Mouse (Mus musculus) midbrain, postnatal 0 days (tissue): Measurements from ENCODE around the gene Igdcc4. TPM values are rescaled to one million over a fixed set of nuclear protein-coding genes. Genes with fewer than 3 reads are reported as not detected.

Source experiments
- ATAC-seq: fragments of 200-750 bp; cut with Nextera tagmentation; 2 replicates; pipeline ENCODE4 v1.8.0; 2017; ENCODE audit warnings: moderate number of reproducible peaks, mild to moderate bottlenecking, moderate TSS enrichment, moderate library complexity; ENCODE audit not compliant: low FRiP score
- DNase-seq: peaks from one replicate; pipeline ENCODE4 v3.0.0-alpha.2; 2015; ENCODE audit warnings: low spot score
- H3K27ac ChIP-seq: fragments of 300-500 bp; sonication (generic); 2 replicates; pipeline ENCODE4 v1.5.1; 2014; ENCODE audit warnings: low read depth, mild to moderate bottlenecking, low read length, mixed read lengths
- H3K27me3 ChIP-seq: fragments of 300-500 bp; sonication (generic); 2 replicates; pipeline ENCODE4 v1.6.1; 2014; ENCODE audit warnings: low read length, control low read depth, mixed read lengths; ENCODE audit not compliant: insufficient read depth
- H3K36me3 ChIP-seq: fragments of 300-500 bp; sonication (generic); 2 replicates; pipeline ENCODE4 v1.6.1; 2014; ENCODE audit warnings: low read length, control low read depth, mixed read lengths; ENCODE audit not compliant: insufficient read depth
- H3K4me1 ChIP-seq: fragments of 300-500 bp; sonication (generic); 2 replicates; pipeline ENCODE4 v1.6.1; 2014; ENCODE audit warnings: mild to moderate bottlenecking, control low read depth, antibody characterized with exemption, low read length, mixed read lengths; ENCODE audit not compliant: insufficient read depth
- H3K4me2 ChIP-seq: fragments of 300-500 bp; sonication (generic); 2 replicates; pipeline ENCODE4 v1.6.1; 2014; ENCODE audit warnings: low read depth, mild to moderate bottlenecking, low read length, mixed read lengths; ENCODE audit not compliant: poor library complexity, severe bottlenecking
- H3K4me3 ChIP-seq: fragments of 300-500 bp; sonication (generic); 2 replicates; pipeline ENCODE4 v1.5.1; 2014; ENCODE audit warnings: low read depth, mild to moderate bottlenecking, low read length, moderate library complexity
- H3K9ac ChIP-seq: fragments of 300-500 bp; sonication (generic); replicated peaks from 2 replicates; pipeline ENCODE4 v1.6.1; 2014; ENCODE audit warnings: mild to moderate bottlenecking, low read length, moderate library complexity, mixed read lengths; ENCODE audit not compliant: poor library complexity, severe bottlenecking
- H3K9me3 ChIP-seq: fragments of 300-500 bp; sonication (generic); 2 replicates; pipeline ENCODE4 v1.6.1; 2016; ENCODE audit warnings: low read length, control low read depth
- CTCF ChIP-seq: IDR thresholded peaks from 2 replicates; pipeline ENCODE4 v1.5.1; 2016; ENCODE audit warnings: antibody characterized with exemption, mild to moderate bottlenecking
- WGBS: fragments of 180-500 bp; shearing (Covaris S2); extraction: QIAGEN DNeasy Blood & Tissue Kit; methylation state at CpG from one replicate; pipeline ENCODE4 v1.1.7; 2014; 5-methylcytosine and 5-hydroxymethylcytosine counted together
- polyA plus RNA-seq: library from polyadenylated mRNA; unstranded; fragments of >200 nt; fragmentation: Nextera tagmentation; extraction: Ambion mirVana; gene quantifications from 2 replicates; pipeline ENCODE4 v1.2.1, GENCODE M21; 2015
- total RNA-seq: library from RNA; depleted of rRNA; stranded (reverse); fragments of >200 nt; gene quantifications from 2 replicates; pipeline ENCODE4 v1.2.3, GENCODE M21; 2014

Gene Igdcc4
- total and polyA plus RNA-seq, 2 experiments from 2014 or later, result 11.9 to 52.9 TPM

- no peak overlapping the region for H3K9ac ChIP-seq
- no peaks in the 10 kb centered on the region for H3K27me3 ChIP-seq
- H3K4me2 ChIP-seq, result no peak overlapping the region
- DNase-seq (no peak), ATAC-seq (no peak)
- H3K4me3 ChIP-seq, result no peak overlapping the region
- H3K4me1 ChIP-seq, result peaks cover 3% of the 10 kb centered on the region; the same call in 1 of the 2 replicates
- H3K36me3 ChIP-seq, result no peaks in the 10 kb centered on the region
- no peaks in the 10 kb centered on the region for H3K9me3 ChIP-seq
- no peak for TF ChIP-seq CTCF
- H3K27ac ChIP-seq, result no peak overlapping the region
- WGBS, result 75% methylated on average over 9 of the region's 9 CpGs
Measured at GRCm38 (mm10) chr9:65154692-65155455, 53.6 kb downstream of the Igdcc4 start.

GRCm38 (mm10) chr9:65156604-65157003 is 55.3 kb downstream of the Igdcc4 start:
- Histone ChIP-seq H3K4me3 (no peak overlapping the region), H3K27me3 (no peaks in the 10 kb centered on the region), H3K27ac (no peak overlapping the region), H3K4me1 (peaks cover 3% of the 10 kb centered on the region; the same call in 1 of the 2 replicates), H3K9ac (no peak overlapping the region; the same call in 1 of the 2 replicates), H3K4me2 (no peak overlapping the region), H3K36me3 (no peaks in the 10 kb centered on the region), H3K9me3 (no peaks in the 10 kb centered on the region)
- 14% methylated on average over 8 of the region's 8 CpGs for WGBS
- no peak for ATAC-seq
- no peak for TF ChIP-seq CTCF
- DNase-seq, result no peak

DNA sequence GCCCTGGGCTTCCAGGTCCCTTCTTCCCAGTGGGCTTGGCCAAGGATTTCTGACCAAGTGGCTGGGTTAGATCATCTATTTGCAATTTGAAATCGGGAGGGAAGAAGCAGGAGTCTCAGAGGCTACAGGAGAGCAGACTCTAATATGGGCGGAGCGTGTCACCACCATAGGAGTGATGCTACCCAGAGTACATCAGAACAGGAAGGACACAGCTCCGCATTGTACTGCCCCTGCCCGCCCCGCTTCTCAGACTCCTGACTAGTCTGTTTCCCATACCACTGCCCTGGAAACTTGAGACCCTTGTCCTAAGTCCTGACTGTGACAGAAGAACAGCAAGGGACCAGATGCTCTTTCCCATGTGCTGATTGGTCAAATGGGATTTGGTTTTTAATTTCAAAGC is 56.3 kb downstream of the Igdcc4 start:
- no peak for DNase-seq
- H3K27ac ChIP-seq, result no peak overlapping the region
- H3K4me2 ChIP-seq, result no peak overlapping the region
- ATAC-seq, result no peak
- WGBS, result 56% methylated on average over 6 of the region's 6 CpGs
- H3K4me1 ChIP-seq, result peaks cover 5% of the 10 kb centered on the region; the same call in 1 of the 2 replicates
- no peaks in the 10 kb centered on the region for H3K9me3 ChIP-seq
- TF ChIP-seq CTCF, result no peak
- H3K4me3 ChIP-seq, result no peak overlapping the region
- no peak overlapping the region for H3K9ac ChIP-seq
- no peaks in the 10 kb centered on the region for H3K27me3 ChIP-seq
- H3K36me3 ChIP-seq, result no peaks in the 10 kb centered on the region

DNA sequence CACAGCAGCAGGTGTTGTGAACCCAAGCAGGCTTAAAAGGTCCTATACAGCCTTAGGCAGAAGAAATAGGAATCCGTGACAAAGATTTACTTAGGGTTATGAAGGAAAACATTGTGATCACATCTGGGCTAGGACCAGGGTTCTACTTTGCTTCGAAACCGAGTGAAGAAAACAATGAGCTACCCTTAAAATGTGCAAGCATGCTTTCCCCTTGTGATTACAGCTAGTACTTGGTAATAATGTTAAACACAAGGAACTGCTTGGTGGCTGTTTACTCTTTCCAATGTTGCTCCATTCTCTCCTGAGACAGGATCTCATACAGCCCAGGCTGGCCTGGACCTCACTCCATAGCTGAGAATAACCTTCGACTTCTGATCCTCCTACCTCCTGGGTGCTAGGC is 59.9 kb downstream of the Igdcc4 start:
- TF ChIP-seq CTCF, result no peak
- DNase-seq (no peak), ATAC-seq (no peak)
- Histone ChIP-seq H3K9me3 (no peaks in the 10 kb centered on the region), H3K27me3 (no peaks in the 10 kb centered on the region), H3K4me1 (peaks cover 7% of the 10 kb centered on the region; the same call in 1 of the 2 replicates), H3K36me3 (no peaks in the 10 kb centered on the region), H3K9ac (no peak overlapping the region), H3K27ac (no peak overlapping the region), H3K4me3 (no peak overlapping the region), H3K4me2 (no peak overlapping the region)
- WGBS, result 34% methylated on average over 4 of the region's 4 CpGs

GRCm38 (mm10) chr9:65161881-65162280 is 60.6 kb downstream of the Igdcc4 start:
- Histone ChIP-seq H3K27ac (no peak overlapping the region), H3K4me2 (peak overlapping the region; percentile 79), H3K4me3 (no peak overlapping the region; the same call in 1 of the 2 replicates), H3K36me3 (no peaks in the 10 kb centered on the region), H3K9me3 (no peaks in the 10 kb centered on the region), H3K4me1 (peaks cover 4% of the 10 kb centered on the region; the same call in 1 of the 2 replicates), H3K9ac (no peak overlapping the region; the same call in 1 of the 2 replicates), H3K27me3 (no peaks in the 10 kb centered on the region)
- no peak for ATAC-seq
- no peak for TF ChIP-seq CTCF
- 23% methylated on average over 8 of the region's 8 CpGs for WGBS
- DNase-seq, result no peak
